ENCODE assay signal across 24 mouse cellular contexts in the genomic region with DNA sequence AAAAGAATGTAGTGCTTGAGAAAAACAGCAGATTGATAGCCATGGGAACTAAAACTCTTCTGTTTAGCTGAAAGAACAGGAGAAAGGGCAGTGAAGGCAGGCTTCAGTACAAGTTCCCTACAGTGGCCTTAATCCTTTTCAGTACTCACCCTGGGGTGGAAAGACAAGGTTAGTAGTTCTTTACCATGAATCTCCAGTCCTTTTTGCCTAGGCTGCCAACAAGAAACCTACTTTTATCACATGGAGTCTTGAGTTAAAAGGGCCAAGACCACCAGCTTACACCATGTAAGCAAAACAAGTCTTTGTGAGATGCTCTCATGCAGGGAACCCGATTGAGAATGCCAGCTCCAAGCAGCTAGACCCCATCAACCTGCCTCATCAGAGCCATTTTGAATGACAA.
"Had no signal": no experiment of that assay in that cellular context is flagged by ENCODE, and none has a peak within 500 bp of the region (broad histone marks: within the 10 kb centered on the region; RNA-seq: fewer than 3 reads in every experiment).

No protein-coding gene starts in this region.

- DNase-seq: gastrocnemius, postnatal 14 days; gastrocnemius, postnatal 36 days; heart, adult 18-20 months; heart, postnatal 14 days; heart, postnatal 36 days; kidney, adult 11 months; kidney, adult 2 months; kidney, adult 9 months; kidney, postnatal 14 days; kidney, postnatal 36 days; layer of hippocampus, postnatal 36 days; left cerebral cortex, postnatal 4 days had no signal

- H3K36me3 ChIP-seq: heart, embryonic 15.5 days; hindbrain, embryonic 13.5 days; hindbrain, embryonic 15.5 days; limb, embryonic 15.5 days had no signal

- H3K9ac ChIP-seq: heart, embryonic 13.5 days; heart, embryonic 15.5 days; hindbrain, embryonic 13.5 days; hindbrain, embryonic 15.5 days; kidney, embryonic 15.5 days; limb, embryonic 13.5 days; limb, embryonic 15.5 days; liver, embryonic 12.5 days had no signal

- ATAC-seq: hindbrain, postnatal 0 days; intestine, embryonic 16.5 days; liver, embryonic 12.5 days had no signal

- H3K4me1 ChIP-seq: heart, embryonic 15.5 days; kidney, embryonic 15.5 days; liver, embryonic 12.5 days had no signal

- H3K4me3 ChIP-seq: heart, embryonic 13.5 days; heart, embryonic 15.5 days; hindbrain, embryonic 13.5 days; hindbrain, embryonic 15.5 days; kidney, embryonic 15.5 days; limb, embryonic 13.5 days; limb, embryonic 15.5 days; liver, embryonic 12.5 days had no signal

- H3K9me3 ChIP-seq: heart, embryonic 13.5 days; heart, embryonic 15.5 days; hindbrain, embryonic 13.5 days; hindbrain, embryonic 15.5 days; kidney, embryonic 15.5 days; limb, embryonic 13.5 days; limb, embryonic 15.5 days; liver, embryonic 12.5 days had no signal

- H3K27me3 ChIP-seq: heart, embryonic 13.5 days; heart, embryonic 15.5 days; kidney, embryonic 15.5 days; limb, embryonic 13.5 days; limb, embryonic 15.5 days; liver, embryonic 12.5 days had no signal

- H3K27ac ChIP-seq: heart, embryonic 13.5 days; heart, embryonic 15.5 days; hindbrain, embryonic 13.5 days; hindbrain, embryonic 15.5 days; hindbrain, postnatal 0 days; kidney, embryonic 15.5 days; kidney, postnatal 0 days; limb, embryonic 13.5 days; limb, embryonic 15.5 days; liver, embryonic 12.5 days had no signal

- H3K4me2 ChIP-seq: heart, embryonic 11.5 days; heart, embryonic 13.5 days; heart, embryonic 15.5 days; hindbrain, embryonic 13.5 days; hindbrain, embryonic 15.5 days; kidney, embryonic 15.5 days; limb, embryonic 13.5 days; limb, embryonic 15.5 days; liver, embryonic 12.5 days had no signal
